Mouse (Mus musculus): ENCODE measurements around the gene Crybb2.

DNA sequence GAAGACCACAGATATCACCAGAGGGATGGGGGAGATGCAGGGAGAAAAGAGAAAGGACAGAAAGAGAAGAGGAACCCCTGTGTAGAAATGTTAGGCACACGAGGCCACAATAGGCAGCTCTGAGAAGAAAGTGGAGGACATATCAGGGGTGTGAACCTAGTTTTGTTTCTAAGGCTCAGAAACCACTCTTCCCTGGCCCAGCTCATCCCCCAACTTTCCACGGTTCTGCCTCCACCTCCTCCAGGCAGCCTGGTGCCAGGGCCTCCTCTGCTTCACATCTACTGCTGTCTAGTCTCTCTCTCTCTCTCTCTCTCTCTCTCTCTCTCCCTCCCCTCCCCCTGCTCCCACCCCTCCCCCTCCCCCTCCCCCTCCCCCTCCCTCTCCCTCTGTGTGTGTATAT lies 61.4 kb downstream of the Crybb2 start:
- TF ChIP-seq POLR2A (IDR thresholded peaks at IDR 0.05; ENCODE audit: insufficient read depth, low read depth, low read length) (no peak), CTCF (IDR thresholded peaks at IDR 0.05; ENCODE audit: insufficient read depth, low read depth, low read length) (no peak)
